Mouse (Mus musculus) midbrain, embryonic 10.5 days (tissue): ENCODE data around the gene Art4. TPM values are rescaled to one million over a fixed set of nuclear protein-coding genes. Genes with fewer than 3 reads are reported as not detected.

Experiments used
- DNase-seq: peaks from one replicate; pipeline ENCODE4 v3.0.0-alpha.2; 2017; ENCODE audit warnings: low spot score
- H3K27ac ChIP-seq: fragments of 300-500 bp; sonication (generic); replicated peaks from 2 replicates; pipeline ENCODE4 v1.5.1; 2016; ENCODE audit warnings: mild to moderate bottlenecking
- H3K27me3 ChIP-seq: fragments of 300-500 bp; sonication (generic); 2 replicates; pipeline ENCODE4 v1.6.1; 2016; ENCODE audit warnings: low read depth, mild to moderate bottlenecking; ENCODE audit not compliant: poor library complexity, severe bottlenecking
- H3K36me3 ChIP-seq: fragments of 300-500 bp; sonication (generic); 2 replicates; pipeline ENCODE4 v1.6.1; 2016; ENCODE audit warnings: mild to moderate bottlenecking, moderate library complexity
- H3K4me1 ChIP-seq: fragments of 300-500 bp; sonication (generic); 2 replicates; pipeline ENCODE4 v1.6.1; 2016
- H3K4me3 ChIP-seq: fragments of 300-500 bp; sonication (generic); 2 replicates; pipeline ENCODE4 v1.5.1; 2016; ENCODE audit warnings: mild to moderate bottlenecking, moderate library complexity
- H3K9me3 ChIP-seq: fragments of 300-500 bp; sonication (generic); replicated peaks from 2 replicates; pipeline ENCODE4 v1.6.1; 2016; ENCODE audit warnings: mild to moderate bottlenecking
- WGBS: fragments of 180-500 bp; shearing (Covaris S2); methylation state at CpG from one replicate; pipeline ENCODE4 v1.1.7; 2016; 5-methylcytosine and 5-hydroxymethylcytosine counted together
- microRNA-seq: library from miRNA; unstranded; fragments of <30 nt; microRNA quantifications from one replicate; pipeline ENCODE4, GENCODE M21; 2017
- polyA plus RNA-seq: library from polyadenylated mRNA; unstranded; fragments of >200 nt; fragmentation: Nextera tagmentation; extraction: Ambion mirVana; gene quantifications from 2 replicates; pipeline ENCODE4 v1.2.1, GENCODE M21; 2016

Art4 gene
- polyA plus RNA-seq, 1 experiment from 2014 or later: 1.4 TPM

GRCm38 (mm10) chr6:136801274-136801673, 56.3 kb downstream of the Art4 start:
- Histone ChIP-seq H3K9me3 (no peaks in the 10 kb centered on the region), H3K4me1 (peaks cover 15% of the 10 kb centered on the region), H3K27me3 (no peaks in the 10 kb centered on the region), H3K27ac (no peak overlapping the region), H3K36me3 (no peaks in the 10 kb centered on the region), H3K4me3 (no peak overlapping the region)
- 89% methylated on average over 6 of the region's 6 CpGs for WGBS
- no peak for DNase-seq

GRCm38 (mm10) chr6:136800710-136801109, 56.8 kb downstream of the Art4 start:
- 93% methylated on average over 8 of the region's 8 CpGs for WGBS
- Histone ChIP-seq H3K9me3 (no peaks in the 10 kb centered on the region), H3K4me3 (no peak overlapping the region), H3K27ac (no peak overlapping the region), H3K4me1 (peaks cover 15% of the 10 kb centered on the region), H3K27me3 (no peaks in the 10 kb centered on the region), H3K36me3 (no peaks in the 10 kb centered on the region)
- DNase-seq: no peak

Small RNA genes within 50 kb of the gene (microRNA-seq; reads per million reads assigned to microRNA genes)
- gene Gm44364: not detected

Other genes starting within 250 kb of the Art4 start
- gene Plbd1, start 195.8 kb downstream of the Art4 start, polyA plus RNA-seq: 1.2 and 1.5 TPM in 2 replicates
- 0.10 TPM in 1 of 2 replicates, not detected in the other for gene Gucy2c, start 76.0 kb downstream of the Art4 start, polyA plus RNA-seq
- 0.52 and 0.53 TPM in 2 replicates for gene Hist4h4, start 53.3 kb downstream of the Art4 start, polyA plus RNA-seq
- 97.4 and 102 TPM in 2 replicates for gene H2afj, start 49.5 kb downstream of the Art4 start, polyA plus RNA-seq
- gene BC049715, start 30.1 kb downstream of the Art4 start, polyA plus RNA-seq: 1.4 and 3.5 TPM in 2 replicates
- 156 and 160 TPM in 2 replicates for gene Wbp11, start 29.5 kb downstream of the Art4 start, polyA plus RNA-seq
- gene Smco3, start 22.3 kb downstream of the Art4 start, polyA plus RNA-seq: 0.24 TPM in 1 of 2 replicates, not detected in the other
- 1.1 and 1.5 TPM in 2 replicates for gene Mgp, start 18.1 kb upstream of the Art4 start, polyA plus RNA-seq
- gene Erp27, start 64.4 kb upstream of the Art4 start, polyA plus RNA-seq: not detected in 2 replicates
- gene Pde6h, start 66.1 kb upstream of the Art4 start, polyA plus RNA-seq: not detected in 2 replicates
- 25.0 and 26.0 TPM in 2 replicates for gene Arhgdib, start 84.2 kb upstream of the Art4 start, polyA plus RNA-seq